Mouse (Mus musculus) thymus, postnatal 25 days (tissue): ENCODE results near the gene Il5.
A peak's percentile ranks its signal among the peaks of the same experiment; 100 is the strongest.

ENCODE experiments used
- DNase-seq: peaks from one replicate; pipeline ENCODE4 v3.0.0; 2022

Gene Il5

GRCm38 (mm10) chr11:53720715-53721114 is at the start of gene Il5:
Il5 (plus strand) TSS chr11:53720794.
- DNase-seq = no peak

- DNase-seq = no peak
These were observed 49.2 kb upstream of the Il5 start for GRCm38 (mm10) chr11:53671414-53671813.

GRCm38 (mm10) chr11:53680141-53680540 is 40.5 kb upstream of the Il5 start:
- no peak for DNase-seq

- DNase-seq = no peak
These were observed 38.9 kb upstream of the Il5 start for GRCm38 (mm10) chr11:53681686-53682085.

GRCm38 (mm10) chr11:53682170-53682569 is 38.4 kb upstream of the Il5 start:
- no peak for DNase-seq

GRCm38 (mm10) chr11:53682994-53683530 is 37.5 kb upstream of the Il5 start:
- DNase-seq = no peak

- DNase-seq = no peak
These were observed 28.6 kb upstream of the Il5 start for GRCm38 (mm10) chr11:53691979-53692378.

GRCm38 (mm10) chr11:53698521-53698920 is 22.1 kb upstream of the Il5 start:
- no peak for DNase-seq

GRCm38 (mm10) chr11:53699351-53699750 is 21.2 kb upstream of the Il5 start:
- DNase-seq = no peak

GRCm38 (mm10) chr11:53706236-53706933 is 14.2 kb upstream of the Il5 start:
- DNase-seq = peak; percentile 66

GRCm38 (mm10) chr11:53706934-53707717 is 13.5 kb upstream of the Il5 start, which contains the start of gene Rad50:
Rad50 (minus strand) TSS chr11:53707319.
- DNase-seq = peak; percentile 93

GRCm38 (mm10) chr11:53707718-53708009 is 12.9 kb upstream of the Il5 start:
- no peak for DNase-seq

GRCm38 (mm10) chr11:53719701-53720100 is 893 bp upstream of the Il5 start:
- DNase-seq = no peak

- no peak for DNase-seq
These were observed 10.9 kb downstream of the Il5 start for GRCm38 (mm10) chr11:53731457-53731856.

- DNase-seq = no peak
These were observed 11.7 kb downstream of the Il5 start for GRCm38 (mm10) chr11:53732244-53732643.

GRCm38 (mm10) chr11:53733824-53734223 is 13.2 kb downstream of the Il5 start:
- DNase-seq = no peak

- DNase-seq = no peak
These were observed 13.8 kb downstream of the Il5 start for GRCm38 (mm10) chr11:53734431-53734830.

- DNase-seq = no peak
These were observed 14.5 kb downstream of the Il5 start for GRCm38 (mm10) chr11:53734970-53735681.

- DNase-seq = peak; percentile 71
These were observed 15.2 kb downstream of the Il5 start for GRCm38 (mm10) chr11:53735682-53736245.

GRCm38 (mm10) chr11:53736771-53737572 is 16.4 kb downstream of the Il5 start:
- DNase-seq = peak; percentile 75

- peak; percentile 74 for DNase-seq
These were observed 17.0 kb downstream of the Il5 start for GRCm38 (mm10) chr11:53737573-53737946.

GRCm38 (mm10) chr11:53742353-53742752 is 21.8 kb downstream of the Il5 start:
- DNase-seq = no peak
